Comparison of ENCODE assay signal across 8 mouse cellular contexts in the genomic region with DNA sequence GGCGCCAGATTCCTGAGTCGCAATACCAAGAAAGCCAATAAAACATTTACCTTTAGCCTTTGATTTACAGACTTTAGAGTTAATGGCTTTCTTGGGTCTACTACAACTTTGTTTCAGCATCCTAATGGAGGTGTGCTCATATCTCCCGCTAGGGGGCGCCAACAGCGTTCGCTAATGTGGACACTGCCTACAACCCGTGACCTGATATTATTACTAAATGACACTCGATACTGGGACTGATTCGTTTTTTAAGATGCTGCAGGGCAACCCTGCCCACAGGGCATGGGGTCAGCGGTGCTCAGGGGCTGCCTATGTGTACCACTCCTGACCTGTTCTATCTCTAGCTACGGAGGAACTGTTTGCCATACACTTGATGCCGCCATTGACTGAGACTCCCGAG.
DNase-seq lines count a peak whose midpoint lies in the region; ATAC-seq and TF ChIP-seq lines count a peak whose summit lies in the region.

No protein-coding gene starts in this region.

- no peak overlapping the region for H3K27ac ChIP-seq in liver, adult 2 months (replicated peaks; ENCODE audit: insufficient read depth, low read depth, low read length)

- DNase-seq in liver, adult 2 months (ENCODE audit: extremely low read depth, low read depth, low spot score) = peak; percentile 4
- DNase-seq in liver = no peak
- peak; percentile 14 for DNase-seq in WW6 (ENCODE audit: low read depth, low spot score)
- peak; percentile 52 for DNase-seq in forelimb bud, embryonic 11.5 days (ENCODE audit: low read depth, low spot score)
- no peak for DNase-seq in ovary, postnatal 14 days (ENCODE audit: low spot score)
- DNase-seq in layer of hippocampus, adult 9-10 months (ENCODE audit: low spot score) = no peak
- no peak for DNase-seq in left cerebral cortex, postnatal 25 days (ENCODE audit: low spot score in 2 of 2)

- no peak overlapping the region for H3K4me3 ChIP-seq in liver, adult 2 months (ENCODE audit: insufficient read depth, low read depth, low read length)

- H3K27me3 ChIP-seq in liver, adult 2 months (ENCODE audit: control insufficient read depth, insufficient read depth, low read length) = no peaks in the 10 kb centered on the region

- TF ChIP-seq POLR2A in liver, adult 2 months (IDR thresholded peaks at IDR 0.05; ENCODE audit: extremely low read depth, insufficient read depth, low read length) = no peak

- H3K36me3 ChIP-seq in liver, adult 2 months (ENCODE audit: control insufficient read depth, insufficient read depth, low read length) = no peaks in the 10 kb centered on the region

- H3K9ac ChIP-seq in liver, adult 2 months (ENCODE audit: low read depth, low read length) = no peak overlapping the region

- H3K79me2 ChIP-seq in liver, adult 2 months (ENCODE audit: control insufficient read depth, insufficient read depth, low read length) = no peaks in the 10 kb centered on the region

- TF ChIP-seq CTCF in liver, adult 2 months (IDR thresholded peaks at IDR 0.05; ENCODE audit: low read depth, low read length) = peak; percentile 67

- no peaks in the 10 kb centered on the region for H3K4me1 ChIP-seq in liver, adult 2 months (ENCODE audit: control insufficient read depth, insufficient read depth, low read length)

- 36% methylated on average over 13 of the region's 13 CpGs for WGBS in liver, adult 2 months

- intact Hi-C loops in left cerebral cortex, postnatal 25 days (cut with DNase I) = no loop called here

- peak; percentile 34; the same call in 1 of the 2 replicates for ATAC-seq in megakaryocyte progenitor cell, adult 5-6 weeks (replicated peaks; ENCODE audit: poor library complexity)

Comparison
In these comparisons a context has a peak if more than half of its experiments do, and no peak if none do; other contexts are left out.
1. DNase-seq: peak in liver, adult 2 months (single experiment), WW6 (single experiment) and forelimb bud, embryonic 11.5 days (single experiment); none in liver (single experiment), ovary, postnatal 14 days (single experiment), layer of hippocampus, adult 9-10 months (single experiment) and left cerebral cortex, postnatal 25 days (0 of 2).